Mouse (Mus musculus) lung, postnatal 25 days (tissue): ENCODE results near the gene Creb1.
"Not testable (repeated sequence)": the region's sequence is repeated elsewhere in the genome, so short reads cannot be mapped to it uniquely, and the experiment has no call there.

Experiments
- DNase-seq: peaks from one replicate; pipeline ENCODE4 v3.0.0; 2022; ENCODE audit warnings: low spot score

Creb1 gene

GRCm38 (mm10) chr1:64618226-64618625 lies 85.8 kb downstream of the Creb1 start:
- no peak for DNase-seq

GRCm38 (mm10) chr1:64621116-64621515 lies 88.7 kb downstream of the Creb1 start:
- DNase-seq = no peak

DNA sequence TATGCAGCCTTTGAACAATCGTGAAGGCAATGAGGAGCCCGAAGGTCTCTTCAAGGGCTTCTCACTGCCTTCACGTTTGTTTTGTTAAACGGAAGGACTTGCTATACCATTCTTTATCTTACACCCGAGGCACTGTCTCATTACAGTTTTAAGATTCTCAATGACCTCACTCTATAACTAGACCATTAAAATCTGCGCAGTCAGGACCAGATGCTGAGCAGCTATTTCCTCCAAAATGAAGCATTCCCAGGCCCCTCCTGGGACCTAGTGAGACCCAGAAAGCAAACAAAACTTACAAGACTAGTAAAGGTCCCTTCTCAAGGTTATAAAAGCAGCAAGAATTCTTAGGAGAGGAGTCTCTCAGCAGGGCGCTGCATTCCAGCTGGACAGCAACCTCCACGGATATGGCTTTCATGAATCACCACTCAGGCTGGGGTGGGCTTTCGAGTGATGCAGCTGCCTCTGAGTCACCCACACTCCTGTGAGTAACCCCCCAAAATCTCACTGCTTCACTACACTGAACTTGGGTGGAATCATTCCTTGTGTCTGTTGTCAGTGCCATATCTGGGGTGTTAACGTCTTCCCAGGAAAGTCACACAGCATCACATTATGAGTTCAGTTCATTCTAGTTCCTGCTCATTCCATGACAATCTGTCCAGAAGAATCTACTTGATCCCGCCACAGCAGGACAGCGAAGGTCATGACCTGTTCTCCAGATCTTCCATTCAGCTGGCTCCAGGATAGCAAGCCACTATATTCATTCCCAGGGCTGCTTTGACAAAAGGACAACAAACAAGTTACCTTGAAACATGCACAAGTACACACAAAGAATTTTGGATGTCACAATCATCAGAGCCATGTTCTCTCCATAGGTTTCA lies 91.4 kb downstream of the Creb1 start:
- DNase-seq = no peak

GRCm38 (mm10) chr1:64625214-64625613 lies 92.8 kb downstream of the Creb1 start:
- DNase-seq = no peak

DNA sequence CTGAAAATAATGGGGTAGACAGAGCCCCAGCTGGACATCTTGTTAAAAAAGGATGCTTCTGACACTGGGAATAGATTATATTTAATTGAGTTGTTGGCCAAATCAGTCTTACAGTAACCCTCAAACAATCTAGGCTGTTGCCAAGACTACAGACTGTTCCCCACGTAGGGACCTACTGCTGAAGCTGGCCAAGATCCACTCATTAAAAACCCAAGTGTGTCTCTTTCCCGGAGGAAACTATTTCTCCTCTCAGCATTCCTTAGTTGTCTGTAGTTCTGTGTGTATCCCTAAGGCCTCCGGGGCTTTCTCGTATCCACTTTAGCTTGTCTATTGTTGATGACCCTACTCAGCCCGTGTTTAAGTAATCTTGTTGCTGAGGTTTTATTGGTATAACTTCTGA lies 99.1 kb downstream of the Creb1 start:
- DNase-seq = no peak

DNA sequence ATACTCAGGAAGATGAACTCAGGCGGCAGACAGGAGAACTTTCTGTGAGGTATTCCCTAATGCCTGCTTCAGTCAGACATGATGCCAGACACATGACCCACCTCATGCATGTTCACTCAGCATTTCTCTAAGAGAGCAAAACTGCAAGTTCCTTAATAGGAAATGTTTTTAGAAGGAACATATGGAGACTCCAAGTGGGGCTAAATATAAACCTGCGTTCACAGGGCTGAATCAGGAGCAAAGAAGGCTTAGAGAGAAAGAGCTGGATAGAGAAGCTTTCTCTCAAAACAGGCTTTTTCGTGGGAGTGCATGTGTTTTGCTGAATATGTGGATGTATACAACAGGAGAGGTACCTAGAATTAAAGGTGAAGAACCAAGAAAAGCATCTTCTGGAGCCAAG lies 100.8 kb downstream of the Creb1 start:
- no peak for DNase-seq

- DNase-seq = no peak
These were observed 103.2 kb downstream of the Creb1 start for GRCm38 (mm10) chr1:64635624-64636023.

GRCm38 (mm10) chr1:64639279-64639678 lies 106.8 kb downstream of the Creb1 start:
- DNase-seq = no peak

GRCm38 (mm10) chr1:64641069-64641468 lies 108.6 kb downstream of the Creb1 start:
- no peak for DNase-seq

DNA sequence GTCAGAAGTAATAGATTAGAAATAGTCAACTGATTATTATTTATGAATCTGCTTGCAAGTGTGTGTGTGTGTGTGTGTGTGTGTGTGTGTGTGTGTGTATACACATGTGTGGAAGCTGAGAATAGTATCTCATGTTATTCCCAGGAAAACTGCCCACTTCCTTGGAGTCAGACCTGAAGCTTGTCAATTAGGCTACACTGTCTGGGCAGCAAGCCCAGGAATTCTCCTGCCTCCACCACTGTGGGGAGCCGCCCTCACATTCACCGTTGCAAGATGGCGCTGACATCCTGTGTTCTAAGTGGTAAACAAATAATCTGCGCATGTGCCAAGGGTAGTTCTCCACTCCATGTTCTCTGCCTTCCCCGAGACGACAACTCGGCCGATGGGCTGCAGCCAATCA lies 110.1 kb downstream of the Creb1 start:
- not testable (repeated sequence) for DNase-seq

- no peak for DNase-seq
These were observed 112.1 kb downstream of the Creb1 start for GRCm38 (mm10) chr1:64644513-64644912.

GRCm38 (mm10) chr1:64649362-64650124 lies 117.1 kb downstream of the Creb1 start:
- no peak for DNase-seq

DNA sequence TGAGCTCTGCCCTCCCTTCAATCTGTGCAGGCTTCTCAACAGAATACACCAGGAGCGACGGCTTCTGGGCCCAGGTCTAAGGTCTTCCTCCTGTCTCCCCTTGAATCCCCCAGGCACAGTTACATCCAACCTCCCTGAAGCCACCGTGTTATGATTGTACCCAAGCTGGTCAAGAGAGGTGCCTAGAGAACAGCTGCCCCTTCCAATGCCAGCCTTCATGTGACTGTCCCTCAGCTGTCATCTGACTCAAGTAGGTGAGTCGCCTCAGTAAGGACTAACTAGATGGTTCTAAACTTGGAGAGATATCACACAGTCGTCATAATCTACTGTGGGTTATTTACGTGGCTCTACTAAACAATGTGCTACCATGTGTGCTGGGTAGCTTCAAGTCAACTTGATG lies 121.3 kb downstream of the Creb1 start:
- DNase-seq = no peak
